Mouse (Mus musculus) G1E (cell line): ENCODE results near the gene Pdcd2l.

Experiments
- CTCF ChIP-seq: IDR thresholded peaks from 2 replicates; pipeline ENCODE4 v1.5.1; 2012; ENCODE audit warnings: low read depth, low read length, inconsistent platforms, mixed read lengths
- GATA2 ChIP-seq: IDR thresholded peaks from 2 replicates; pipeline ENCODE4 v1.6.1; 2012; ENCODE audit warnings: low read depth, low read length, inconsistent platforms, borderline replicate concordance

GRCm38 (mm10) chr7:34213281-34213680 lies 16.8 kb upstream of the Pdcd2l start:
- no peak for TF ChIP-seq CTCF
- no peak for TF ChIP-seq GATA2
